Mouse (Mus musculus) kidney, embryonic 15.5 days (tissue): ENCODE results near the gene Zbtb20. TPM values are rescaled to one million over a fixed set of nuclear protein-coding genes. Genes with fewer than 3 reads are reported as not detected.

ENCODE experiments used
- ATAC-seq: fragments of 200-750 bp; cut with Nextera tagmentation; replicated peaks from 2 replicates; pipeline ENCODE4 v1.8.0; 2017; ENCODE audit warnings: moderate TSS enrichment; ENCODE audit not compliant: low FRiP score
- H3K27ac ChIP-seq: fragments of 300-500 bp; sonication (generic); 2 replicates; pipeline ENCODE4 v1.5.1; 2015; ENCODE audit warnings: mild to moderate bottlenecking, inconsistent platforms
- H3K27me3 ChIP-seq: fragments of 300-500 bp; sonication (generic); 2 replicates; pipeline ENCODE4 v1.6.1; 2015; ENCODE audit warnings: inconsistent platforms
- H3K36me3 ChIP-seq: fragments of 300-500 bp; sonication (generic); 2 replicates; pipeline ENCODE4 v1.6.1; 2015; ENCODE audit warnings: inconsistent platforms
- H3K4me1 ChIP-seq: fragments of 300-500 bp; sonication (generic); 2 replicates; pipeline ENCODE4 v1.6.1; 2015; ENCODE audit warnings: inconsistent platforms
- H3K4me2 ChIP-seq: fragments of 300-500 bp; sonication (generic); 2 replicates; pipeline ENCODE4 v1.6.1; 2015; ENCODE audit warnings: moderate library complexity, mild to moderate bottlenecking, inconsistent platforms
- H3K4me3 ChIP-seq: fragments of 300-500 bp; sonication (generic); replicated peaks from 2 replicates; pipeline ENCODE4 v1.5.1; 2015; ENCODE audit warnings: mild to moderate bottlenecking, inconsistent platforms
- H3K9ac ChIP-seq: fragments of 300-500 bp; sonication (generic); 2 replicates; pipeline ENCODE4 v1.6.1; 2015; ENCODE audit warnings: mild to moderate bottlenecking, inconsistent platforms
- H3K9me3 ChIP-seq: fragments of 300-500 bp; sonication (generic); replicated peaks from 2 replicates; pipeline ENCODE4 v1.6.1; 2016; ENCODE audit warnings: inconsistent platforms
- WGBS: fragments of 180-500 bp; shearing (Covaris S2); methylation state at CpG from one replicate; pipeline ENCODE4 v1.1.7; 2015; ENCODE audit warnings: mixed read lengths; 5-methylcytosine and 5-hydroxymethylcytosine counted together
- polyA plus RNA-seq: library from polyadenylated mRNA; unstranded; fragments of >200 nt; fragmentation: Nextera tagmentation; extraction: Ambion mirVana; gene quantifications from 2 replicates; pipeline ENCODE4 v1.2.1, GENCODE M21; 2015

The Zbtb20 gene
- polyA plus RNA-seq, 1 experiment from 2014 or later = 41.2 TPM

- WGBS = 74% methylated on average over 5 of the region's 5 CpGs
- H3K27me3 ChIP-seq = no peaks in the 10 kb centered on the region
- H3K27ac ChIP-seq = no peak overlapping the region
- H3K4me3 ChIP-seq = no peak overlapping the region
- no peaks in the 10 kb centered on the region for H3K9me3 ChIP-seq
- H3K9ac ChIP-seq = no peak overlapping the region
- 0 out of 2 replicates have a peak, but pooled peaks cover 4% of the 10 kb centered on the region for H3K4me1 ChIP-seq
- peak; percentile 46; the same call in 1 of the 2 replicates for ATAC-seq
- no peak overlapping the region for H3K4me2 ChIP-seq
- no peaks in the 10 kb centered on the region for H3K36me3 ChIP-seq
Observed at GRCm38 (mm10) chr16:43431514-43432371, 556.1 kb downstream of the Zbtb20 start.

DNA sequence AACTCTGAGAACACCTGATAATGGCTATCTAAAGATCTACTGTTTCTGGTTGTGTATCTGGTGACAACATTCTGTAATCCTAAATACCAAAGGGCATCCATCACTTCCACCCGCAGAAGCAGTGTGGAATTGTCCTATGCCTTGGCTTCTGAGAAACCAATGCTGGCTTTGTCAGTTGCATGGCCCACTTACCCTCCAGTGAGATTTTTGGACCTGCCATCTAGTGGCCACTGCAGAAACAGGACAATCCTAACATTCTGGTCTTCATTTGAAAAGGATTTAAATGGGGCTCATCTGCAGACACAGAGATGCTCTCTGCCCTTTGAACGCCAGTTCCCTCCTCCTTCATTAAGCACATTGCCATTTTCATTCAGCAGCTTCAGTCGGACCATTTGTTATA, 559.3 kb downstream of the Zbtb20 start:
- 52% methylated on average over 3 of the region's 3 CpGs for WGBS

GRCm38 (mm10) chr16:43438878-43439371, 563.2 kb downstream of the Zbtb20 start:
- H3K4me3 ChIP-seq = no peak overlapping the region
- no peak overlapping the region for H3K9ac ChIP-seq
- H3K9me3 ChIP-seq = no peaks in the 10 kb centered on the region
- no peaks in the 10 kb centered on the region for H3K27me3 ChIP-seq
- H3K36me3 ChIP-seq = 0 out of 2 replicates have a peak, but pooled peaks cover 3% of the 10 kb centered on the region
- H3K4me1 ChIP-seq = no peaks in the 10 kb centered on the region
- no peak overlapping the region for H3K4me2 ChIP-seq
- WGBS = 77% methylated on average over 8 of the region's 8 CpGs
- ATAC-seq = no peak
- H3K27ac ChIP-seq = no peak overlapping the region

More for the DNA sequence above, 559.3 kb downstream of the Zbtb20 start:
- Histone ChIP-seq H3K36me3 (0 out of 2 replicates have a peak, but pooled peaks cover 3% of the 10 kb centered on the region), H3K9ac (no peak overlapping the region), H3K4me2 (no peak overlapping the region), H3K4me3 (no peak overlapping the region), H3K9me3 (no peaks in the 10 kb centered on the region), H3K4me1 (0 out of 2 replicates have a peak, but pooled peaks cover 4% of the 10 kb centered on the region), H3K27me3 (no peaks in the 10 kb centered on the region), H3K27ac (no peak overlapping the region)
- ATAC-seq = no peak

DNA sequence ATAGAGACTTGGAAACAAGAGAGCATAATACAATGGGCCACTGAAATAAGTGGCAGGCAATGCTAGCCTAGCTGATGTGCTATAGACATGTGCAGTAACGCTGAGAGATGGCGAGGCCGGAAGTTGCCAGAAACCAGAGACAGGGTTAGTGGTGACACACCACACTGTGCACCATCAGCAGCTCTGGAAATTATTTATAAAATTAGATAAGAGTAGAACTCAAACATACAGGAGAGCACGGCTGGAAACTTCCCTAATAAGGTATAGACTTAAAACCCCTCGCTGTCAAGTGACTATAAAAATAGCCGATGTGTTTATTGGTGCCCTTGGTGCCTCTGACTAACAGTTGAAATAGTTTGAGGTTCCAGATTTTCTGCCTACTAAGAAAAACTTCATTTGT, 565.7 kb downstream of the Zbtb20 start:
- ATAC-seq = no peak
- Histone ChIP-seq H3K4me1 (no peaks in the 10 kb centered on the region), H3K27me3 (no peaks in the 10 kb centered on the region), H3K4me2 (no peak overlapping the region), H3K27ac (no peak overlapping the region), H3K36me3 (0 out of 2 replicates have a peak, but pooled peaks cover 3% of the 10 kb centered on the region), H3K9me3 (no peaks in the 10 kb centered on the region), H3K4me3 (no peak overlapping the region), H3K9ac (no peak overlapping the region)
- 83% methylated on average over 6 of the region's 6 CpGs for WGBS

GRCm38 (mm10) chr16:43443034-43443433, 567.4 kb downstream of the Zbtb20 start:
- Histone ChIP-seq H3K9me3 (no peaks in the 10 kb centered on the region), H3K27ac (no peak overlapping the region), H3K36me3 (0 out of 2 replicates have a peak, but pooled peaks cover 3% of the 10 kb centered on the region), H3K4me1 (no peaks in the 10 kb centered on the region), H3K4me2 (no peak overlapping the region), H3K4me3 (no peak overlapping the region), H3K27me3 (no peaks in the 10 kb centered on the region), H3K9ac (no peak overlapping the region)
- ATAC-seq = no peak
- 84% methylated on average over 2 of the region's 2 CpGs for WGBS

DNA sequence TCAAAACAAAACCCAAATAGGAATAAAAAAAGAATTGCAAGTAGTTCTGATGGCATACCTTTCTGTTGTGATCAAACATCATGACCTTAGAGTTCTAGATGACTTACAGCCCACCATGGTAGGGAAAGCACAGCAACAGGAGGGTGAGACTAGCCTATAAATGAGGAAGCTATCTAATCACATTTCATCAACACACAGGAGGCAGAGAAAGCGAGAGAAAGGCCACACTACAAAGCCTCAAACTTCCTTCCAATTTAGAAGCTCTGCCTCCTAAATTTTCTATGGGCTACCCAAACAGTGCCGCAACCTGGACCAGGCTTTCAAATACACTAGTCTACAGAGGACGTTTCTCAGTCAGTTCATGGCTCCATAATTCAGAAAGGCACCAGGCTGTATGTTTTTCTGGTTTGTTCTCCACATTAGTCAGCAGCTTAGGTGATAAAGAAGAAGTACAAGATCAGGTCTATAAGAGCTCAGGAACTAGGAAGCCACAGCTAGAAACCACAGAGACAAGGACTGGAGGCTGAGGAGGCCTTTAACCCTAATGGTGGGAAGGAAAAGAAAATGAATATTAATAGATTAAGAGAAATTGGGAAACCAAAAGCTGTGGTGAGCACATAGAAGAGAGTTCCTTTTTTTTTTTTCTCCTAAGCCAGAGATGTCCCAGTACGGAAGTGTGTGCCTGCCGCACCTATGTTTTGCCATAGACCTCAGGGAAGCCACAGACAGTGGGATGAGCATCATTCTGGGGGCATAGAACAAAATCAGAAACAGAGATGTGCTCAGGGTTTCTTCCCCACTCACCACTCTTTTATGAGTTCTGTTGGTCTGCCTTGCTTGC, 572.7 kb downstream of the Zbtb20 start:
- Histone ChIP-seq H3K4me2 (no peak overlapping the region), H3K27me3 (no peaks in the 10 kb centered on the region), H3K36me3 (no peaks in the 10 kb centered on the region), H3K4me1 (no peaks in the 10 kb centered on the region), H3K9ac (no peak overlapping the region), H3K4me3 (no peak overlapping the region), H3K27ac (no peak overlapping the region), H3K9me3 (no peaks in the 10 kb centered on the region)
- WGBS = 89% methylated on average over 5 of the region's 5 CpGs
- ATAC-seq = no peak

DNA sequence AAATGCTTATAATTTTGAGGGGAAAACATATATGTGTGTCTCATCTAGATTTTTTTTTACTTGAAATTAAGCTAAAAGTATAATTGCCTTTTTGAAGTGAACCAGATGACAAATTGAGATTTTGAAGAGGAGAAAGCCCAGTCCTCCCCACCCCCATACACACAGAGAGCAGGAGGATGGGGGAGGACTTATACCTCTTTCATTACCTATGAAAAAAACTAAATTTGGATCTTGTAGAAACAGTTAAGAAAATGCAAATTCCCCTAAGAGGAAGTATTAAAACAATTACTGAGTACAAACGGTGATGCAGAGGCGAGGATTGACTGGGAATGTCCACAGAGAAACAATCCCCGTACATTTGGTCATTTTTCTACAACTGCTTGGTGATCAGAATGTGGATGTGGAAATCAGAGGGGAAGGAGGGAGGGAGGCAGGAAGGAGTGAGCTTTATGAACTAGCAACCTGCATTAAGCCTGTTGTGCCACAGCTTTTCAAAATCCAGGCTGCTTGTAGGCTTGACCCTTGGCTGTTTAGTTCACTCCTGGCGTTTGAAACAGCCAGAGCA, 578.8 kb downstream of the Zbtb20 start:
- H3K36me3 ChIP-seq = no peaks in the 10 kb centered on the region
- H3K4me3 ChIP-seq = no peak overlapping the region
- ATAC-seq = no peak
- peaks cover 7% of the 10 kb centered on the region for H3K4me1 ChIP-seq
- WGBS = 41% methylated on average over 4 of the region's 4 CpGs
- no peak overlapping the region for H3K27ac ChIP-seq
- H3K9ac ChIP-seq = no peak overlapping the region
- no peaks in the 10 kb centered on the region for H3K9me3 ChIP-seq
- no peak overlapping the region for H3K4me2 ChIP-seq
- H3K27me3 ChIP-seq = no peaks in the 10 kb centered on the region

DNA sequence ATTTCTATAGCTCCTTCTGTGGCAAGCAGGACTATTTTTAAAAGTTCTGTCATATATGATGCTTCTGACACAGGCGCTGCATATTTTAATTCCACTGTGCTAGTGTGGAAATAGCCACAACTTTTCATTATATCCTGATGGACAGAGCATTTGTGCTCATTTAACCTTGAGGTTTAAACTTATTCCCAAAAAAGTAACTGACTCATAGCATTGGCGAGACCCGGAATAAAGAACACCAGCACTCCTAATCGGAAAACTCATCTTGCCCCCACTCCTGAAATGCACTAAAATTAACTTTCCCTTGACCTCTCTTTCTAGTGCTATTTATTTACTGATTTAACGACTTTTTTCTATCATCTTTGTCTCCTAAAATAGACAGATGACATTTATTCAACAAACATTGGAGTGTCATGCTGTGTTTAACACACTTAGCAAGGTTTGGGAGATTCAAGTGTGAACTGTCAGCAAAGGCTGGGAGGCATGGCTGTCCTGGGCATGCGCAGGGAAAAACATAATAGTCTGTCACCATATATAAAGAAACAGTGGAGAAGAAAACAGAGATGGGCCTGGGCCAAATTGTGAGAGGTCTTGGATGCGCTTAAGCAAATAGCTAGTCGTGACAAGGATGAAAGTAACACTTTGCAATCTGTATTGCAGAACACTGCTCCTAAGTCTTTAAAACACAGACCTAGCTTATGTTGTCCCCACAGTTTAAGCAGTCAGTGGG, 580.9 kb downstream of the Zbtb20 start:
- H3K27me3 ChIP-seq = no peaks in the 10 kb centered on the region
- H3K36me3 ChIP-seq = no peaks in the 10 kb centered on the region
- H3K4me2 ChIP-seq = no peak overlapping the region
- no peak for ATAC-seq
- no peak overlapping the region for H3K4me3 ChIP-seq
- H3K9me3 ChIP-seq = no peaks in the 10 kb centered on the region
- WGBS = 71% methylated on average over 8 of the region's 8 CpGs
- no peak overlapping the region for H3K27ac ChIP-seq
- H3K9ac ChIP-seq = no peak overlapping the region
- H3K4me1 ChIP-seq = peaks cover 7% of the 10 kb centered on the region

DNA sequence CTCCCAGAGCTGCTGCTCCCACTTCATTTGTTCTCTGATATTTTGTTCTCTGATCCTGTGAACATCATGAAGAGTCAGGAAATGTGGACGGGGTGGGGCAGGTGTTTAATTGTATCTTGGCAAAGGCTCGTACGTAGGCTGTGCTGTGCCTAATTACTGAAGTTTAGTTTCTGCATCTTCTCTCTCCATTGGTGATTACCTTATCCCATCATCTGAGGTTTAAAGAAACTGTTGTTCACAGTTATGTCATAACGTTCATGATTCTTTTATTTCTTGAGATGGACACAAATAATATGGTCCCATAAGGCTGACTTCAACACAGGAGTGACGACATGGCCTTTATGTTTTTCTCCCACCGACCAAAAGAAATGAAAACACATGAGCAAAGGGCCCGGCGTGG, 582.1 kb downstream of the Zbtb20 start:
- Histone ChIP-seq H3K27ac (no peak overlapping the region), H3K36me3 (no peaks in the 10 kb centered on the region), H3K27me3 (no peaks in the 10 kb centered on the region), H3K4me3 (no peak overlapping the region), H3K4me1 (peaks cover 15% of the 10 kb centered on the region), H3K9ac (no peak overlapping the region), H3K4me2 (no peak overlapping the region), H3K9me3 (no peaks in the 10 kb centered on the region)
- no peak for ATAC-seq
- 80% methylated on average over 8 of the region's 8 CpGs for WGBS

DNA sequence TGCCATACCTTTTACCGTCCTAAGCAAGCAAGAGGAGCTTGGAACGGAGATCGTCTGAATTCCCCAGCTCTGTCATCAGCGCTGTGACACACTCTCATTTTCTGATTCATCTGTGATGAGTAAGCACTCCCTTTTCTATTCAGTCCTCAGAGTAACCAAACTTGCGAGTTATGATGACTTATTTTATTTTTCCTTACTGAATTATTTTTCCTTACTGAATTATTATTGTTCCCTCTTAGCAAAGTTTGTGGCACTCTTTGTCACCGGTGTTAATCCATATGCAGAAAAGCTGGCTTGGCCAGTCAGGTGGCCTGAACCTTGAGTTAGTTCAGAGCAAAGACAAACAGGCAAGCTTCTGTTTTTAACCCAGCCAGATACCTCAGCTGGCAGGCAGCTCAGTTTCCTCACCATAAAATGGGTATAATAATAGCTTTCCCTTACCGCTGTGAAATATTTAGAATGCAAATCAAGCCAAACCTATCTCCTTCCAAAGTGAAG, 583.1 kb downstream of the Zbtb20 start:
- no peaks in the 10 kb centered on the region for H3K36me3 ChIP-seq
- peaks cover 22% of the 10 kb centered on the region for H3K4me1 ChIP-seq
- no peak for ATAC-seq
- H3K9ac ChIP-seq = no peak overlapping the region
- no peak overlapping the region for H3K27ac ChIP-seq
- no peaks in the 10 kb centered on the region for H3K27me3 ChIP-seq
- H3K4me3 ChIP-seq = no peak overlapping the region
- 80% methylated on average over 7 of the region's 7 CpGs for WGBS
- no peak overlapping the region for H3K4me2 ChIP-seq
- no peaks in the 10 kb centered on the region for H3K9me3 ChIP-seq

DNA sequence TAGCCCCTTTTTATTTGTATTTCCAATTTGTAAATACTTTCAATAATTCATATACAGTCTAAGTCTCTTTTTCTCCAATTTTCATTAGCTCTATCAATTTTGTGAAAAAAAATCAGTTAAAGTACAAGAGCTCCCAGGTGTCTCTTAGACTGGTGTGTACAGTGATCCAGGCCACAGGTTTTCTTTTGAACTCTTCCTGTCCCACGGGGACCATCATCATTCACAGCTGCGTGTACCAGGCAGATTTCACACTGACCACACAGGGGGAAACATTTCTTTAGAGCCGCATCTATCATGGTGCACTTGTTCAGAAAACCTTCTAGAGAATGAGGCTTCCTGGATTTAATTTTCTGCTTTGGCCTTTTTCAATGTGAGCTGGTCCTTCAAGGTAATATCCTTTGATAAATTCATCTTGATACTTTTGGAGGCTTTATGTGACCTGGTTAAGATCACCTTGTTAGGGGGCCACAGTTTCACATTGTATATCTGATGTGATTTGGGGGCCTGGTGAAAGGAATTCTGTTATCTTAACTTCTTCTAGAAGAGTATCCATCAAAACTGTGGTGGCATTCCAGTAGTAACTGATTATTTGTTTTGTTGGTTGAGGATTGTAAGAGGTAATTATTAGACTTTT, 586.2 kb downstream of the Zbtb20 start:
- Histone ChIP-seq H3K27me3 (no peaks in the 10 kb centered on the region), H3K4me3 (no peak overlapping the region), H3K27ac (no peak overlapping the region), H3K4me2 (no peak overlapping the region), H3K36me3 (no peaks in the 10 kb centered on the region), H3K4me1 (peaks cover 34% of the 10 kb centered on the region), H3K9ac (no peak overlapping the region), H3K9me3 (no peaks in the 10 kb centered on the region)
- WGBS = 76% methylated on average over 3 of the region's 3 CpGs
- no peak for ATAC-seq
